Comparison of ENCODE assay signal across 8 mouse cellular contexts in the genomic region with DNA sequence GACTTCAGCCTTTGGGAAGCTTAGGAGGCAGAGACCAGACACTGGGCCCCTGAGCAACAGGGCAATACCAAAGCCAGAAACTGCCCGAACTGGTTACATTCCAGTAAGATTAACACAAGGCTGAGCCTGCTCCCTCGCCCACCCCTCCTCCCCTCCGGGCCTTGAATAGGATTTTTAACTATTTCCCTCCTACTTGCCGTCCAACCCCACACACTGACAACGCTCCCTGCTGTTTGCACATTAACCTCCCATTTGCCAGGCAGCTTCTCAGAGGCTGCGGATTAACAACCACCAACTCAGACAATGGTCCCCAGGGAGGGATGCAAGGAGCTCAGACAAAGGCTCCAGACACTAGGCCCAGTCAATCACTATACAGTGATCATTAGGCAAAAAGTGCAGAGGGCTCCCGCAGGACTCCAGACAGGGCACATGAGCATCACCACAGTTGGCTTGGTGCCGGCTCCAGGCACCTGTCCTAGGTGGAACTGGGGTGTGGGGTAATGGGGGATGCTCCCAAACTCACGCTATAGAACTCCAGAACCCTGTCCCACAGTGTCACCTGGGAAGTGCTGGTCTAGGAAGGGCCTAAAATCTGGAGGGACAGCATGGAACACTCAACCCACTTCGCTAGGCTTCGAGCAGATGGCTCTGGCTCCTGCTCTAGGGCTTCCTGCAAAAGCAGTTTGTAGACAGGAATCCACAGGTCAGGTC.
DNase-seq lines count a peak whose midpoint lies in the region; ATAC-seq lines count a peak whose summit lies in the region.

No protein-coding gene starts in this region.

- H3K27ac ChIP-seq in lung, embryonic 16.5 days (ENCODE audit: low read length) = peak overlapping the region; percentile 98
- H3K27ac ChIP-seq in stomach, embryonic 16.5 days (ENCODE audit: low read length) = peak overlapping the region; percentile 98

- H3K27me3 ChIP-seq in lung, embryonic 16.5 days (ENCODE audit: control insufficient read depth, insufficient read depth, low read depth, low read length) = no peaks in the 10 kb centered on the region
- no peaks in the 10 kb centered on the region for H3K27me3 ChIP-seq in stomach, embryonic 16.5 days (ENCODE audit: control insufficient read depth, insufficient read depth, low read length)

- H3K4me1 ChIP-seq in lung, embryonic 16.5 days (replicated peaks; ENCODE audit: control insufficient read depth, insufficient read depth, low read length) = peaks cover 41% of the 10 kb centered on the region
- H3K4me1 ChIP-seq in stomach, embryonic 16.5 days (ENCODE audit: control insufficient read depth, insufficient read depth, low read length) = peaks cover 60% of the 10 kb centered on the region

- ATAC-seq in lung, embryonic 16.5 days (ENCODE audit: low read depth) = peak; percentile 82
- ATAC-seq in stomach, embryonic 16.5 days (ENCODE audit: insufficient read depth, low FRiP score) = peak; percentile 83; the same call in 1 of the 2 replicates
- ATAC-seq in megakaryocyte-erythroid progenitor cell, adult 5-6 weeks (replicated peaks; ENCODE audit: low FRiP score, low TSS enrichment, poor library complexity, severe bottlenecking) = no peak

- H3K9me3 ChIP-seq in lung, embryonic 16.5 days (ENCODE audit: control insufficient read depth, low read length) = no peaks in the 10 kb centered on the region
- no peaks in the 10 kb centered on the region for H3K9me3 ChIP-seq in stomach, embryonic 16.5 days (replicated peaks; ENCODE audit: control insufficient read depth, low read length)

- H3K4me3 ChIP-seq in lung, embryonic 16.5 days (ENCODE audit: low read length) = peak overlapping the region; percentile 37
- H3K4me3 ChIP-seq in stomach, embryonic 16.5 days (replicated peaks; ENCODE audit: low read length) = peak overlapping the region; percentile 37

- WGBS in lung, embryonic 16.5 days = 19% methylated on average over 11 of the region's 11 CpGs
- 20% methylated on average over 11 of the region's 11 CpGs for WGBS in stomach, embryonic 16.5 days

- peak; percentile 47 to 63 for DNase-seq in urinary bladder, adult 18-20 months (ENCODE audit: low spot score in 2 of 2)
- DNase-seq in urinary bladder, postnatal 10 days (ENCODE audit: low spot score) = no peak
- DNase-seq in heart, postnatal 4 days = peak; percentile 44
- DNase-seq in cerebellum, adult 9-10 months = no peak
- DNase-seq in cerebellum, adult 18-20 months = no peak

- H3K36me3 ChIP-seq in lung, embryonic 16.5 days (ENCODE audit: control insufficient read depth, insufficient read depth, low read length) = no peaks in the 10 kb centered on the region
- no peaks in the 10 kb centered on the region for H3K36me3 ChIP-seq in stomach, embryonic 16.5 days (ENCODE audit: control insufficient read depth, insufficient read depth, low read length)

- H3K4me2 ChIP-seq in lung, embryonic 16.5 days (ENCODE audit: low read depth, low read length) = peak overlapping the region; percentile 56
- peak overlapping the region; percentile 57 for H3K4me2 ChIP-seq in stomach, embryonic 16.5 days (ENCODE audit: low read depth, low read length)

- H3K9ac ChIP-seq in lung, embryonic 16.5 days (ENCODE audit: low read length) = peak overlapping the region; percentile 56
- peak overlapping the region; percentile 62 for H3K9ac ChIP-seq in stomach, embryonic 16.5 days (ENCODE audit: low read length)

Comparison
In these comparisons a context has a peak if more than half of its experiments do, and no peak if none do; other contexts are left out.
1. DNase-seq: peak in urinary bladder, adult 18-20 months (2 of 2) and heart, postnatal 4 days (single experiment); none in urinary bladder, postnatal 10 days (single experiment), cerebellum, adult 9-10 months (single experiment) and cerebellum, adult 18-20 months (0 of 2).